Mouse (Mus musculus) intestine, postnatal 0 days (tissue): ENCODE measurements around the gene Numbl. TPM values are rescaled to one million over a fixed set of nuclear protein-coding genes. Genes with fewer than 3 reads are reported as not detected.

ENCODE experiments used
- ATAC-seq: fragments of 200-750 bp; cut with Nextera tagmentation; 2 replicates; pipeline ENCODE4 v1.8.0; 2017; ENCODE audit warnings: mild to moderate bottlenecking, moderate TSS enrichment, moderate library complexity
- H3K27ac ChIP-seq: fragments of 300-500 bp; sonication (generic); 2 replicates; pipeline ENCODE4 v1.5.1; 2014; ENCODE audit warnings: mild to moderate bottlenecking, low read depth, low read length, moderate library complexity
- H3K27me3 ChIP-seq: fragments of 300-500 bp; sonication (generic); replicated peaks from 2 replicates; pipeline ENCODE4 v1.6.1; 2014; ENCODE audit warnings: low read length, mixed read lengths; ENCODE audit not compliant: control insufficient read depth, insufficient read depth
- H3K36me3 ChIP-seq: fragments of 300-500 bp; sonication (generic); 2 replicates; pipeline ENCODE4 v1.6.1; 2014; ENCODE audit warnings: mild to moderate bottlenecking, moderate library complexity; ENCODE audit not compliant: control insufficient read depth, insufficient read depth
- H3K4me1 ChIP-seq: fragments of 300-500 bp; sonication (generic); replicated peaks from 2 replicates; pipeline ENCODE4 v1.6.1; 2014; ENCODE audit warnings: antibody characterized with exemption, low read length, mixed read lengths; ENCODE audit not compliant: control insufficient read depth, insufficient read depth
- H3K4me2 ChIP-seq: fragments of 300-500 bp; sonication (generic); replicated peaks from 2 replicates; pipeline ENCODE4 v1.6.1; 2014; ENCODE audit warnings: low read depth, mild to moderate bottlenecking, moderate library complexity
- H3K4me3 ChIP-seq: fragments of 300-500 bp; sonication (generic); 2 replicates; pipeline ENCODE4 v1.5.1; 2014; ENCODE audit warnings: low read depth, low read length
- H3K9ac ChIP-seq: fragments of 300-500 bp; sonication (generic); 2 replicates; pipeline ENCODE4 v1.6.1; 2014; ENCODE audit warnings: mild to moderate bottlenecking, low read depth, low read length
- H3K9me3 ChIP-seq: fragments of 300-500 bp; sonication (generic); 2 replicates; pipeline ENCODE4 v1.6.1; 2016; ENCODE audit warnings: mixed run types; ENCODE audit not compliant: control insufficient read depth
- CTCF ChIP-seq: sonication (generic); IDR thresholded peaks from 2 replicates; pipeline ENCODE4 v1.5.1; 2016; ENCODE audit warnings: low read depth, mild to moderate bottlenecking, control low read depth, antibody characterized with exemption, moderate library complexity
- WGBS: fragments of 180-500 bp; shearing (Covaris S2); extraction: QIAGEN DNeasy Blood & Tissue Kit; methylation state at CpG from one replicate; pipeline ENCODE4 v1.1.7; 2014; 5-methylcytosine and 5-hydroxymethylcytosine counted together
- polyA plus RNA-seq: library from polyadenylated mRNA; unstranded; fragments of >200 nt; fragmentation: Nextera tagmentation; extraction: Ambion mirVana; gene quantifications from 2 replicates; pipeline ENCODE4 v1.2.1, GENCODE M21; 2015

The Numbl gene
- polyA plus RNA-seq, 1 experiment from 2014 or later: 7.5 TPM

- Histone ChIP-seq H3K4me3 (no peak overlapping the region), H3K4me2 (no peak overlapping the region), H3K27ac (no peak overlapping the region), H3K36me3 (no peaks in the 10 kb centered on the region), H3K27me3 (no peaks in the 10 kb centered on the region), H3K4me1 (no peaks in the 10 kb centered on the region), H3K9ac (no peak overlapping the region), H3K9me3 (no peaks in the 10 kb centered on the region)
- no peak for ATAC-seq
- 69% methylated on average over 2 of the region's 2 CpGs for WGBS
- peak; percentile 41; the same call in 1 of the 2 replicates for TF ChIP-seq CTCF
These were observed 32.3 kb downstream of the Numbl start for GRCm38 (mm10) chr7:27290555-27290954.

GRCm38 (mm10) chr7:27291795-27292466 is 33.7 kb downstream of the Numbl start:
- no peaks in the 10 kb centered on the region for H3K4me1 ChIP-seq
- no peak for TF ChIP-seq CTCF
- H3K27me3 ChIP-seq: no peaks in the 10 kb centered on the region
- H3K9ac ChIP-seq: no peak overlapping the region
- 27% methylated on average over 12 of the region's 12 CpGs for WGBS
- H3K9me3 ChIP-seq: no peaks in the 10 kb centered on the region
- H3K27ac ChIP-seq: peak overlapping the region; percentile 28; the same call in 1 of the 2 replicates
- no peaks in the 10 kb centered on the region for H3K36me3 ChIP-seq
- H3K4me2 ChIP-seq: 0 out of 2 replicates have a peak overlapping the region, but pooled peaks have one; percentile 3
- ATAC-seq: peak; percentile 31; the same call in 1 of the 2 replicates
- H3K4me3 ChIP-seq: no peak overlapping the region

DNA sequence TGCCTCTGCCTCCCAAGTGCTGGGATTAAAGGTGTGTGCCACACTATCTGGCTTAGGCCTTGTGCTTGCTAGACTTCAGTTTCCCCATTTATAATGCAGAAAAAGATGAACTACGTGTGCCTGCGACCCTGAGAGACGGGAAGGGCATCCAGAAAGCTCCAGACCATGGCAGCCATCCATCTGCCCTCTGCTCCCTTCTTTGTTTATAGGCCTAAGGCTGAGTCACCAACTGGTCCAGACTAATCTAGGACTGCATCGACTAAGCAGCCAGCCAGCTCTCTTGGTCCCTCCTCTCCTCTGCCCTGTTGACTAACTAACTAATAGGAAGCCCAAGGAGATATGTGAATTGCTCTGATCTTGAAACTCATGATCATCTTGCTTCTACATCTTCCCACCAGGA is 37.7 kb downstream of the Numbl start:
- no peak for ATAC-seq
- no peaks in the 10 kb centered on the region for H3K36me3 ChIP-seq
- 54% methylated on average over 4 of the region's 4 CpGs for WGBS

DNA sequence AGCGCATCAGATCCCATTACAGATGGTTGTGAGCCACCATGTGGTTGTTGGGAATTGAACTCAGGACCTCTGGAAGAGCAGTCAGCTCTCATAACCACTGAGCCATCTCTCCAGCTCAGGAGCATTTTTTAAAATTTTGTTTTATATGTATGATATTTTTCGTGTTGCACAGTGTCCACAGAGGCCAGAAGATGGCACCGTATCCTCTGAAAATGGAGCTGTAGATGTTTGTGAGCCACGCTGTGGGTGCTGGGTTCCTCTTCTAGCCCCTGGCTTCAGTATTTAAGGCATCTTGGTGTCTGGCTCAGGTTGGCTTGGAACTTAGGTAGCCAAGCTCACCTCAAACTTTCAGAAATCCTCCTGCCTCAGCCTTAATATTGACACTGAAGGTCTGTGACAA is 38.3 kb downstream of the Numbl start:
- no peak for ATAC-seq
- 95% methylated on average over 4 of the region's 4 CpGs for WGBS
- H3K9me3 ChIP-seq: no peaks in the 10 kb centered on the region
- H3K4me2 ChIP-seq: no peak overlapping the region
- no peak overlapping the region for H3K4me3 ChIP-seq
- no peak overlapping the region for H3K9ac ChIP-seq
- H3K27ac ChIP-seq: no peak overlapping the region
- H3K4me1 ChIP-seq: no peaks in the 10 kb centered on the region
- no peaks in the 10 kb centered on the region for H3K27me3 ChIP-seq
- no peaks in the 10 kb centered on the region for H3K36me3 ChIP-seq
- no peak for TF ChIP-seq CTCF

More for the DNA sequence above, 37.7 kb downstream of the Numbl start:
- Histone ChIP-seq H3K4me1 (no peaks in the 10 kb centered on the region), H3K9ac (no peak overlapping the region), H3K27me3 (no peaks in the 10 kb centered on the region), H3K9me3 (no peaks in the 10 kb centered on the region), H3K4me3 (no peak overlapping the region), H3K27ac (no peak overlapping the region), H3K4me2 (no peak overlapping the region)
- TF ChIP-seq CTCF: no peak

DNA sequence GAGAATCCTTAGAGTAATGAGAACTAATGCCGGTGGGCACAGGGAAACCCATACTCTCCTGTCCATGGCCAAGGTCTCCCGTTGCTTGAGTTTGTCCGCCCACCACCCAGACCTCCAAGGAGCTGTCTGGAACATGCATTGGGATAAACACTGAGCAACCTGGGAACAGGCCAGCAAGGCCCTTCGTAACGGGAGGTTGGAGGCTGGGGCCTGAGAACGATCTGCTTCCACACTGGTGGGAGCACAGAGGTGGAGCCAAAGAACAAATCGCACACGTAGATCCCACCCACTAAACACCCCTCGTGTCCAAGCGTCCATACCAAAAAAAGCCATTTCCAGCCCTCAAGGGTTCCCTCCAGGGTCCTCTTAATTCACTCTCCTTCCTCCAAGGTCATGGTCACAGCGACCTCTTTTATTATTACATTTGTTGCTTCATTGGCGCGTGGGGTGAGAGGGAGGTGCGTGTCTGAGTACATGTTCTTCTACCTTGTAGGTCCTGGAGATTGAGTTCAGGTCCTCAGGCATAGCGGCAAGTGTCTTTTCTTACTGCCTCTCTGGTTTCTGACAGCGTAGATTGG is 39.9 kb downstream of the Numbl start:
- 62% methylated on average over 16 of the region's 16 CpGs for WGBS
- H3K4me3 ChIP-seq: no peak overlapping the region
- no peaks in the 10 kb centered on the region for H3K4me1 ChIP-seq
- no peak for TF ChIP-seq CTCF
- H3K36me3 ChIP-seq: no peaks in the 10 kb centered on the region
- H3K4me2 ChIP-seq: no peak overlapping the region
- H3K27me3 ChIP-seq: no peaks in the 10 kb centered on the region
- no peaks in the 10 kb centered on the region for H3K9me3 ChIP-seq
- no peak overlapping the region for H3K9ac ChIP-seq
- peak overlapping the region; percentile 15; the same call in 1 of the 2 replicates for H3K27ac ChIP-seq
- no peak for ATAC-seq

DNA sequence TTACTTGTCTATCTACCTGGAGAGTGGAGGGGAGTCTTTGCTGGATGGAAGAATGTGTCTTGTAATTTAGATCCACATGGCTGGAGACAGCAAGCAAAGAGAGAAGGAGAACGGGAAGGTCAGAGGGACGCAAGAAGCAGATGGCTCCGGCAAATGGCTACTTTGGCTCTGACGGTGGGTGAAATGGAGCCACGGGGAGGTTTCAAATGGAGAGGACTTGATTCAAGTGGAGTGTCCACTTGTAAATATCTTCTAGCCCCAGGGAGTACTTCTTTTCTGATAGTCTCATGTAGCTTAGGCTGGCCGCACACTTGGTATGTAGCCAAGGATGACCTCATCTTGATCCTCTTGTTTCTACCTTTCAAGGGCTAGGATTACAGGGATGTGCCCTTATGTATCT is 40.6 kb downstream of the Numbl start:
- no peaks in the 10 kb centered on the region for H3K27me3 ChIP-seq
- WGBS: 74% methylated on average over 6 of the region's 6 CpGs
- no peaks in the 10 kb centered on the region for H3K9me3 ChIP-seq
- H3K4me2 ChIP-seq: no peak overlapping the region; the same call in 1 of the 2 replicates
- no peaks in the 10 kb centered on the region for H3K4me1 ChIP-seq
- no peak overlapping the region for H3K4me3 ChIP-seq
- TF ChIP-seq CTCF: no peak
- no peak overlapping the region for H3K9ac ChIP-seq
- ATAC-seq: no peak
- H3K36me3 ChIP-seq: no peaks in the 10 kb centered on the region
- H3K27ac ChIP-seq: no peak overlapping the region; the same call in 1 of the 2 replicates
